Mouse (Mus musculus) spleen, adult 12 weeks (tissue): ENCODE measurements around the gene Gramd4.
"Not testable (repeated sequence)": the region's sequence is repeated elsewhere in the genome, so short reads cannot be mapped to it uniquely, and the experiment has no call there.

ENCODE experiments used
- DNase-seq: peaks from one replicate; pipeline ENCODE4 v3.0.0; 2022; ENCODE audit warnings: low spot score

Gramd4 gene

GRCm38 (mm10) chr15:86165811-86166590 is 108.5 kb downstream of the Gramd4 start:
- DNase-seq: no peak

- no peak for DNase-seq
Observed at GRCm38 (mm10) chr15:86167032-86167655, 109.6 kb downstream of the Gramd4 start.

DNA sequence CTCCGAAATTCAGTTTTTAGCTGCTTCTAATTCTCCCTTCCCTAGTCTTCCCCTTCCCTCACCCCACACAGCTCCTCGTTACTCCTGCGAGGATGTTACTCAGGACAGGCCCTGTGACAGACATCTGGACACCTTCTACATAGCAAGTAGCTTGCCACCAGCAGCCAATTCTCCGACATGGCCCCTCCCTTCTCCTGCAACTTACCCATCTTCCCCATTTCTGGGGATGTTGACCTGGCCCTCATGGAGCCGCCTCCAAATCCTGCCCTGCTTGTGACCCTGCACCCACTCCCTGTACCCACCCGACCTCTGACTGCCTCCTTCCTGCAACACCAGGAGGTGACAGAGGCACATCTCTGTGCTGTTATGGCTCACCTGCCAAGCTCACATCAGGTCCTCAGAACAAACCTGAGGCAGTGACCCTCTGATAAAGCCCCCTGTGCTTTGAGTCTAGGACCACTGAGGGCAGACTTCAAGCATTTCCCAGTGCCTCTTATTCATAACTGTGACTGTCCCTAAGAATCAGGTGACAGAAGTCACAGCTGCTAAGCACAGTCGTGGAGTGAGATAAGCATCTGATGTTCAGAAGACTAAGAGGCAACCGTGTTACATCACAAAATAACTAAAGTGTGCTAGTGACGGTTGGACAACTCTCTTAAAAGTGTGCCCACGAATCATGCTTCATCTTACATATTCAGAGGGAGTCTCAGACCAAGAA is 110.5 kb downstream of the Gramd4 start:
- DNase-seq: no peak

DNA sequence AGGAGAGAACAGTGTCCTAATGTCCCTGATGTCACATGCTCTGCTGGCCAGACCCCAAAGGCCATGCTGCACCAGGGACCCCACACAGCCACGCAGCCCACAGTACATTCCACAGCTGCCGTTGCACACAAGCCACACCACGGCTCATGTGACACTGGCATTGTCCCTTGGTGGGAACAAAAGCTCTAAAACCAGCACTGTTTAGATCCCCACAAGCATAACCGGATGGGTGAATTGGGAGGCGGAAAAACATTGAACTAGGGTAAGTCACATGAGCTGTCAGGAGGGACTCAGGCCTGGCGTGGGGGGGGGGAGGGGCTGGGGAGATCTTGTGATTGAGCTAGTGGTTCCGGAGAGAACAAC is 111.0 kb downstream of the Gramd4 start:
- DNase-seq: no peak

- no peak for DNase-seq
Observed at GRCm38 (mm10) chr15:86168941-86169816, 111.7 kb downstream of the Gramd4 start.

DNA sequence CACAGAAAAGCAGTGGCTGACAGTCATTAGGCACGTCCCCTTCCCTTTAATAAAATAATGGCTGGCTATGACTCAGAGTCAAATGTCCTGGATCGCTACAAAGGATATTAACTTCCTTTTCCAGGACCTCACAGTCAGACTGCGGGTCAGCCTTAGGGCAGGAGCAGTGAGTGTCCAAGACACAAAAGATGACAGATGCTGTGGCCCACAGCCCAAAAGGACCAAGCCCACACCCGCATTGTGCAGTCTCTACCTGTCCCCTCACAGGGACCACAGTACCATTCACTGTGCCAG is 112.3 kb downstream of the Gramd4 start:
- DNase-seq: no peak

DNA sequence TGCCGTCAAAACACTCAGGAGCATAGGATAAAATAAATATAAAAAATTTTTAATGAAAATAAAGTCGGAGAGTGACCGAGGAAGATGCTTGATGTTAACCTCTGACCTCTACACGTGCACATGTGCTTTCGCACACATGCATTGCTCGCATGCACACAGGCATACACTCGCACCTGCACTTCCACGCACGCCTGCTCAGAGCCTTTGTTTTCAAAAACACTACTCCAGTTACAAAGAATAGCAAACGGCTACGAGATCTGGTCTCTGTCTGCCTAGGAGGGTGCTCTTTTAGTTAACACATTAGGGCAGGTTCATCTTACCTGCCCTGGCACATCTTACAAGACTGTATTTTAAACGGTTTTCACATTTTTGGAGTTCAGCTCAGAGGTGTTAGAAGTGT is 113.8 kb downstream of the Gramd4 start:
- DNase-seq: no peak

DNA sequence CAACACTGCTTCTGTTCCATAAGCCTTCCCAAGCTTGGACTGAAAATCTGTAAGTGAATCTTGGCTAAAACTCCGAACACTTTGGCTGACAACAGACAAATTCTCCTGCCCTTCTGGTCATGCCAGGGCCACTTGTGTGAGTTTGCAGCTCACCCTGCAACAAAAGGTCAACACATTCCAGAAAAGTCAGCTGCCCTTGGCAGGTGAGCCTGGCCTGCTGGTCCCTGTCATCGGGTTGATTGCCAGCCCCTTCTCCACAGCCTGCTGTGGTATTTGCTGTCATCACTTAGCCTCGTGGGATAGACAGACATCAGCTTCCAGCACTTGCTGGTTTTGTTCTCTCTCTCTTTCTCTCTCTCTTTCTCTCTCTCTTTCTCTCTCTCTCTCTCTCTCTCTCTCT is 114.6 kb downstream of the Gramd4 start:
- no peak for DNase-seq

DNA sequence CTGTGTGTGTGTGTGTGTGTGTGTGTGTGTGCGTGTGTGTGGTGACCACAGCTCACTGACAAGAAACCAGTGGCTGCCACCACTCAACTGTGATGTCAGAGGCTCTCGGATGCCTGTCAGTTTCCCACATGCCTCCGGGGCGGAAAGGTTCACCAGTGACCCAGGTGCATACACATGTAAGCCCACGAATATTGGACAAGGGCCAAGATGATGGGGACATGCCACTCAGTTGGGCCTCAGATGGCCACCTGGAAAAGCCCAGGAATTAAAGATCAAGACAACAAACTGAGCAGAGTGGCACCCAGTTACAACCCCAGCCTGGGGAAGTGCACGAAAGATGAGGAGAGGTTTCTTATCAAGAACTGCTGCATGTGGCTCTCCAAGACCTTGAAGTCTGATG is 115.0 kb downstream of the Gramd4 start:
- DNase-seq: no peak

DNA sequence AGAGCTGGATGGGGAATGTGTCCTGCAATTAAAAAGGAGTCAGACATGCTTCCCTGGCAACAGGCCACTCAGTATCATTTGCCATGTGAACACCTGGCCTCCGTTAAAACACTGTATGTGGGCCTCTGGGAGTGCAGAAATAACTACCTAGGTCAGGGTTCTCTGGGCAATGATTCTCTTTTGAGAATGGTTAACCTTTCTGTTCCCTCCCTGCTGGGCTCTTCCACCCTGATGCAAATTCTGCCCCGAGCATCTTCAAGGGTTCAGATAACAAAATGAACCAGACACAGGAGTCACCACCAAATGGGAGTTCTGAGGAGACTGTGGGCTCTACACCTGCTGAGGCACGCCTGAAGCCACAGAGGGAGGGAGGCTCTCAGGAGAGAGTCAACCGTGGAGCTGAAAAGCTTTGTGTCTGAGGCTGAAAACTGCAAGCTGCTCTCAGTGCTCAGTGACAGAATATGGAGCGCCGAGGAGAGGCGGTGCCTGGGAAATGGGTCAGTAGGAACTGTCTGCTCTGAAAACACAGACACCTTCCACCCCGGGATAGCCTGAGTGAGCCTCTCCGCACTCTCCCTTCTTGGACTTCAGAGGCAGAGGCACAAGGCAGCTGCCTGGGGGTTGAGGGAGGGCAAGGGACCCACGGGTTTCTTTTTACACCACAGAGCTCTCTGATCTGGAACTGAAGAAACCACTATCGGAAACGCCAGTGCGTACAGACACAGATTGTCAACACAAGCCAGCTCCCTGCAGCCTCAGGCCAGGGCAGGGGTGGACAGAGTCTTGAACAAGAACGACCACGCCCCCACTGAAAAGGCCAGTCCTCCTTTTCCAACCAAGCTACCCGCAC is 115.9 kb downstream of the Gramd4 start:
- DNase-seq: peak; percentile 31

DNA sequence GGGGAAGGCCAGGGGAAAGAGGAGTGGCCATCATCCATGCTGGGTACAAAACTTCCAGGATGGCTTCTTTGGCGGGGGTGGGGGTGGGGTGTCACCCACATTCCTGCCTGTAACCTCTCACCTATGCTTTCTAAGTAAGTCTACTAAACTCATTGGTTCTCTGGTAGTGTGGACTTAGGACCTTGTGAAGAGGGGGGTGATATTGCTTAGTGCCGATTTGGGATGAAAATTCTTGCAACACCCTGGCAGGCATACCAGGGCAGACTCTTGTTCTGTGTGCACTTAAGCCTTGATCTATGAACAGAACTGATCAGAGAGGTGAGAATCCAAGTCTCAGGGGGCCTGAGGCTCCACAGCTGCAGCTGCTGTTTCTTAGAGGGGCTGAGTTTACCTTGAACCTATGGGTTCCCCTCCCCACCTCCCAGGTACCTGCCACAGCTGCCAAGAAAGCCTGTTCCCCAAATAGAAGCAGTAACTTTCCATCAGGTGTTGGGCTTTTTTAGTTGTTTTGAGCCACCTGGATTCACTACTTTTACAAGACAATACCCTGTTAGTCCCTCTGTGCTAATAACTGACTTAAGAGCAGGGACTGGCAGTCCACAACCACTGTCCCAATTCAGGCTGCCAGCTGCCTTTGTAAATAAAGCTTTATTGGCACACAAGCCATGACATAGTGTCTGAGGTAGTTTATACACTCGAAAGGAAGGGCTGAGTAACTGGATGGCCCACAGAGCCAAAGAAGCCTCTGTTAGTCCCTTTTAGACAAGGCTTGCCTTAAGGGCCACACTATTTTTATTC is 118.0 kb downstream of the Gramd4 start:
- no peak for DNase-seq

DNA sequence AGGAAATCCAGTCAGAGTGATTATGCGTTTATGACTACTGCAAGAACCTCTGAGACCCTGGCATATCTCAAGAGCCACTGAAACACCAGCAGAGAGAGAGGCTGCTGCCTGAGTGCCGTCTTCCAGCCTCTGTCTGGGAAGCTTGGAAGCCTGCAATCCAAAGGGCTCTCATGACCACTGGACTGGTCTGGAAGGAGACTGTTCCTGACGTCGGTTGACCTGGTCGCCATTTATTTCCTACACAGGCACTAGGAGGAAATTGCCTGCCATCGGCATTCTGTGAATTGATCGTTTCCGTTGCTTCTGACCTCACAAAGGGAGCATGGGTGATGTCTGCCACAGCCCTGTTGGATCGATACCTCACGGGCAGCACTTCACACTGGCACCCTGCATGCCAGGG is 118.7 kb downstream of the Gramd4 start:
- DNase-seq: no peak

- DNase-seq: no peak
Observed at GRCm38 (mm10) chr15:86176771-86177702, 119.5 kb downstream of the Gramd4 start.

DNA sequence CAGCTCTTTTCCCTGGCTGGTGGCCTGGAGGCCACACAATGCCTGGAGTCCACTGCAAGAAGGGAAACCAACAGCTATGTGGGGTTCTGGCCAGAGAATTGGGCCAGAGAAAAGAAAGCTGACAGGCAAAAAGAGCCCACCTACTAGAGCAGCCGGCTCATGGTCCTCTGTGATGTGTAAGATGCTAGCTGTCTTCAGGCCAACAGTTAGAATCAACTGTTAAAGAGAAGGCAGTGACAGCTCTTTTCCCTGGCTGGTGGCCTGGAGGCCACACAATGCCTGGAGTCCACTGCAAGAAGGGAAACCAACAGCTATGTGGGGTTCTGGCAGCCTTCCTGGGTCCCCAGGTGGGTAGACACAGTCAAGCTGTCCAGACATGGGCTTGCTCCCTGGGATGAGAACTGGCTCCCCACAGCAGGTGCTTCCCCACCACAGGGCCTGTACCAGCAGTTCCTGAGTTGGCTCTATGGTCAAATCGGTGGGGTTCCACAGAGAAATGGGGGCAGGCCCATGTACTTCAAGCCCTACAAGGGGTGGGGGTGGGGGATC is 120.3 kb downstream of the Gramd4 start:
- DNase-seq: not testable (repeated sequence)

DNA sequence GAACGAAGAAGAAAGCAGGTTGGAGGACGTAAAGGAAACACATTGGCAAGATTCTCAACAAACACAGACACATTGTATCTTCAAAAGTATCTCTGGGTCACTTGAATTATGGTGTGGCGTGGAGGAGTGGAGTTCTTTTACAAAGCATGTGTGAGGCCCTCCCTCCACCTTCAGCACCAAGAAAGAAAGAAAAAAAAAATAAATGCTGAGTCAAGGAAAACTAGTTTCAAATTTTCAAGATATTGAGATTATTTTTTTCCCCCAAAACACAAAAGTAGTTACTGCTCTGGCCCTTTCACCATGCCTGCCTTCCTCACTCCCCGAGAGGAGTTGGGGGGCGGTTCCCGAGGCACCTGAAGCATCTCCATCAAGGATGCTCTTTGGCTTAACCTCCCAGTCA is 121.1 kb downstream of the Gramd4 start:
- no peak for DNase-seq

DNA sequence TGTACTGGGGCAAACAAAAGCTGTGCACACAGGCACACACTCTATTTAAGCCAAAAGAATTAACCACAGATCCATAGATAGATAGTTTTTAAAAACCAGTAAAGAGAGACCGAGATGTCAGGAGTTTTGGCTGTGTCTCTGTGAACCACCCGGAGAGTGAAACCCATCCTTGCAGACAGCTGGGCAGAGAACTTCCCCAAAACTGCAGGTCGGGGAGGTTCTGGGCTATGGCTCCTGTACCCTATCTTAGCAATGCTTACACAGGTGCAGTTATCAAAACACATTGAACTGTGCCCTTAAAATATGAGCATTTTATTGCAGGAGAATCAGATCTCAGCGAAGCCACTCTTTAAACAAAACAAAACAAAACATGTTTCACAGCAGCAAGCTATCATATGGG is 122.9 kb downstream of the Gramd4 start:
- DNase-seq: no peak

- not testable (repeated sequence) for DNase-seq
Observed at GRCm38 (mm10) chr15:86181321-86181720, 123.8 kb downstream of the Gramd4 start.

- DNase-seq: no peak
Observed at GRCm38 (mm10) chr15:86181941-86182439, 124.5 kb downstream of the Gramd4 start.

DNA sequence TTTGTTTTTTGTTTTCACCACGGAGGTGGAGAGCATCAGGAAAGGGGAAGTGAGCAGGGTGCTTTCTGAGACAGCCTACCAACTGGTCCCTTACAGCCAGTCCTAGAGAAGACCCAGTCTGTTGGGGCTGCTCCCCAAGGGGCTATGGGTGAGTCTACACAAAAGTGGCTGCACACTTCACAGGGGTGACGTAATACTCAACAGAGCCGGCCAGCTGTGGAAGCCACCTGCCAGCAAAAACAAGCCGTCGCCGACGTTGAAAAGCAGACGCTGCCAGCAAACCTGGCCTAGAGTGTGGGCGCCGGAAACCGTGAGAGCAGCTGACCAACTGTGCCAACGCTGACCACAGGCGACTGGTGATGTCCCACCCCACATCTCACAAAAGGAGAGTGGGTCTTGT is 125.2 kb downstream of the Gramd4 start:
- DNase-seq: peak; percentile 63
